Mouse (Mus musculus): ENCODE measurements around the gene Zmym2. TPM values are rescaled to one million over a fixed set of nuclear protein-coding genes. Genes with fewer than 3 reads are reported as not detected.

Zmym2 gene
- total and polyA plus RNA-seq, 3 experiments: 6.9 to 34.7 (median 29.1) TPM

- H3K4me3 ChIP-seq: no peak overlapping the region
- no peak overlapping the region for H3K9ac ChIP-seq (ENCODE audit: low read depth, low read length)
- intact Hi-C loops (cut with DNase I): no loop called here
- 100% methylated on average over 1 of the region's 1 CpGs for WGBS
- H3K4me1 ChIP-seq (ENCODE audit: control insufficient read depth, insufficient read depth, low read length): peaks cover 2% of the 10 kb centered on the region; the same call in 1 of the 2 replicates
- peaks cover 22% of the 10 kb centered on the region for H3K36me3 ChIP-seq (ENCODE audit: control insufficient read depth, insufficient read depth, low read length)
- no peak overlapping the region for H3K27ac ChIP-seq
- H3K27me3 ChIP-seq (ENCODE audit: control insufficient read depth, insufficient read depth, low read length): no peaks in the 10 kb centered on the region
- no peak for DNase-seq
- peaks cover 4% of the 10 kb centered on the region; the same call in 1 of the 2 replicates for H3K79me2 ChIP-seq (replicated peaks; ENCODE audit: control insufficient read depth, insufficient read depth, low read length)
- TF ChIP-seq POLR2A (IDR thresholded peaks at IDR 0.05; ENCODE audit: insufficient read depth, low read depth, low read length) (no peak), EP300 (IDR thresholded peaks at IDR 0.05; ENCODE audit: insufficient read depth, low read depth, low read length) (no peak), CTCF (IDR thresholded peaks at IDR 0.05) (no peak)
These were observed 10.1 kb downstream of the Zmym2 start for GRCm38 (mm10) chr14:56896521-56896920.

- H3K27me3 ChIP-seq (ENCODE audit: control insufficient read depth, insufficient read depth, low read length): no peaks in the 10 kb centered on the region
- no peak overlapping the region for H3K27ac ChIP-seq
- peaks cover 25% of the 10 kb centered on the region for H3K36me3 ChIP-seq (ENCODE audit: control insufficient read depth, insufficient read depth, low read length)
- H3K79me2 ChIP-seq (replicated peaks; ENCODE audit: control insufficient read depth, insufficient read depth, low read length): peaks cover 7% of the 10 kb centered on the region; the same call in 1 of the 2 replicates
- no peak for TF ChIP-seq POLR2A (IDR thresholded peaks at IDR 0.05; ENCODE audit: insufficient read depth, low read depth, low read length)
- TF ChIP-seq CTCF (IDR thresholded peaks at IDR 0.05): no peak
- TF ChIP-seq EP300 (IDR thresholded peaks at IDR 0.05; ENCODE audit: insufficient read depth, low read depth, low read length): no peak
- no peak for DNase-seq
- H3K9ac ChIP-seq (ENCODE audit: low read depth, low read length): no peak overlapping the region
- intact Hi-C loops (cut with DNase I): no loop called here
- H3K4me3 ChIP-seq: no peak overlapping the region
- H3K4me1 ChIP-seq (ENCODE audit: control insufficient read depth, insufficient read depth, low read length): peaks cover 2% of the 10 kb centered on the region; the same call in 1 of the 2 replicates
- WGBS: 67% methylated on average over 2 of the region's 2 CpGs
These were observed 11.0 kb downstream of the Zmym2 start for GRCm38 (mm10) chr14:56897475-56897874.

DNA sequence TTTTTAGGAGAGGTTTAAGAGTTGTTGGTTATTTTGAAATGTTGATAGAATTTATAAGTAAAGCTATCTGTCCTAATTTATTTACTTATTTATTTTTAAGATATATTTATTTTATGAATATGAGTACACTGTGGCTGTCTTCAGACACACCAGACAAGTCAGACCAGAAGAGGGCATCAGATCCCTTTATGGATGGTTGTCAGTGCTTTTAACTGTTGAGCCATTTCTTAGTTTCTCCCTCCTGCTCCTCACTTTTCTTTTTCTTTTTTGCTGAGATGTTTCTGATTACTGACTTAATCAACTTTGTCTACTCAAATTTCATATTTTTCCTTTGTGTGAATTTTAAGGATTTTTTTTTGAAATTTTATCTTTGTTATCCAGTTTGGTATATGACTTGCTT is 13.2 kb downstream of the Zmym2 start:
- Histone ChIP-seq H3K36me3 (ENCODE audit: control insufficient read depth, insufficient read depth, low read length) (peaks cover 32% of the 10 kb centered on the region), H3K79me2 (replicated peaks; ENCODE audit: control insufficient read depth, insufficient read depth, low read length) (peaks cover 8% of the 10 kb centered on the region), H3K9ac (ENCODE audit: low read depth, low read length) (no peak overlapping the region), H3K27me3 (ENCODE audit: control insufficient read depth, insufficient read depth, low read length) (no peaks in the 10 kb centered on the region), H3K4me3 (no peak overlapping the region), H3K27ac (no peak overlapping the region), H3K4me1 (ENCODE audit: control insufficient read depth, insufficient read depth, low read length) (peaks cover 1% of the 10 kb centered on the region)
- intact Hi-C loops (cut with DNase I): no loop called here
- no peak for TF ChIP-seq EP300 (IDR thresholded peaks at IDR 0.05; ENCODE audit: insufficient read depth, low read depth, low read length)
- TF ChIP-seq POLR2A (IDR thresholded peaks at IDR 0.05; ENCODE audit: insufficient read depth, low read depth, low read length): no peak
- TF ChIP-seq CTCF (IDR thresholded peaks at IDR 0.05): peak; percentile 26
- no peak for DNase-seq

DNA sequence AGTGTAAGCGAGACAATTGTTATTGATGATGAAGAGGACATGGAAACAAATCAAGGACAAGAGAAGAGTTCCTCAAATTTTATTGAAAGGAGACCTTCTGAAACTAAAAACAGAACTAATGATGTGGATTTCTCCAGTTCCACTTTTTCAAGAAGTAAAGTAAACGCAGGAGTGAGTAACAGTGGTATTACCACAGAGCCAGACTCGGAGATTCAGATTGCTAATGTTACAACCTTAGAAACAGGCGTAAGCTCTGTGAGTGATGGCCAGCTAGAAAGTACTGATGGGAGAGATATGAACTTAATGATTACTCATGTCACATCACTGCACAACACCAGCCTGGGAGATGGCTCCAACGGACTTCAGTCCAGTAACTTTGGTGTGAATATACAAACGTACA is 16.6 kb downstream of the Zmym2 start:
- intact Hi-C loops (cut with DNase I): no loop called here
- Histone ChIP-seq H3K9ac (ENCODE audit: low read depth, low read length) (no peak overlapping the region), H3K36me3 (ENCODE audit: control insufficient read depth, insufficient read depth, low read length) (peaks cover 29% of the 10 kb centered on the region), H3K27me3 (ENCODE audit: control insufficient read depth, insufficient read depth, low read length) (no peaks in the 10 kb centered on the region), H3K4me3 (no peak overlapping the region), H3K27ac (no peak overlapping the region), H3K4me1 (ENCODE audit: control insufficient read depth, insufficient read depth, low read length) (peaks cover 3% of the 10 kb centered on the region), H3K79me2 (replicated peaks; ENCODE audit: control insufficient read depth, insufficient read depth, low read length) (peaks cover 11% of the 10 kb centered on the region)
- TF ChIP-seq EP300 (IDR thresholded peaks at IDR 0.05; ENCODE audit: insufficient read depth, low read depth, low read length) (no peak), POLR2A (IDR thresholded peaks at IDR 0.05; ENCODE audit: insufficient read depth, low read depth, low read length) (no peak), CTCF (IDR thresholded peaks at IDR 0.05) (no peak)
- 74% methylated on average over 6 of the region's 6 CpGs for WGBS
- DNase-seq: no peak

- H3K4me1 ChIP-seq (ENCODE audit: control insufficient read depth, insufficient read depth, low read length): peaks cover 2% of the 10 kb centered on the region
- H3K27me3 ChIP-seq (ENCODE audit: control insufficient read depth, insufficient read depth, low read length): no peaks in the 10 kb centered on the region
- peaks cover 12% of the 10 kb centered on the region for H3K79me2 ChIP-seq (replicated peaks; ENCODE audit: control insufficient read depth, insufficient read depth, low read length)
- H3K27ac ChIP-seq: no peak overlapping the region
- intact Hi-C loops (cut with DNase I): no loop called here
- H3K9ac ChIP-seq (ENCODE audit: low read depth, low read length): no peak overlapping the region
- peaks cover 32% of the 10 kb centered on the region for H3K36me3 ChIP-seq (ENCODE audit: control insufficient read depth, insufficient read depth, low read length)
- H3K4me3 ChIP-seq: no peak overlapping the region
- TF ChIP-seq CTCF (IDR thresholded peaks at IDR 0.05) (no peak), EP300 (IDR thresholded peaks at IDR 0.05; ENCODE audit: insufficient read depth, low read depth, low read length) (no peak), POLR2A (IDR thresholded peaks at IDR 0.05; ENCODE audit: insufficient read depth, low read depth, low read length) (no peak)
- DNase-seq: no peak
- WGBS: 86% methylated on average over 1 of the region's 1 CpGs
These were observed 19.2 kb downstream of the Zmym2 start for GRCm38 (mm10) chr14:56905696-56906095.

- DNase-seq: no peak
- intact Hi-C loops (cut with DNase I): no loop called here
- no peak overlapping the region for H3K9ac ChIP-seq (ENCODE audit: low read depth, low read length)
- peaks cover 8% of the 10 kb centered on the region for H3K36me3 ChIP-seq (ENCODE audit: control insufficient read depth, insufficient read depth, low read length)
- WGBS: 69% methylated on average over 3 of the region's 3 CpGs
- H3K27ac ChIP-seq: no peak overlapping the region
- no peaks in the 10 kb centered on the region for H3K79me2 ChIP-seq (replicated peaks; ENCODE audit: control insufficient read depth, insufficient read depth, low read length)
- no peak overlapping the region for H3K4me3 ChIP-seq
- no peaks in the 10 kb centered on the region for H3K4me1 ChIP-seq (ENCODE audit: control insufficient read depth, insufficient read depth, low read length)
- TF ChIP-seq CTCF (IDR thresholded peaks at IDR 0.05) (no peak), POLR2A (IDR thresholded peaks at IDR 0.05; ENCODE audit: insufficient read depth, low read depth, low read length) (no peak), EP300 (IDR thresholded peaks at IDR 0.05; ENCODE audit: insufficient read depth, low read depth, low read length) (no peak)
- H3K27me3 ChIP-seq (ENCODE audit: control insufficient read depth, insufficient read depth, low read length): no peaks in the 10 kb centered on the region
These were observed 32.1 kb downstream of the Zmym2 start for GRCm38 (mm10) chr14:56918532-56918931.

Data from heart, adult 2 months (tissue).